In genomic region chr7:27688246-27688788, GRCm38 (mm10) we compare ENCODE assay signal across 7 mouse cellular contexts. TPM values are rescaled to one million over a fixed set of nuclear protein-coding genes. Genes with fewer than 3 reads are reported as not detected.
DNase-seq lines count a peak whose midpoint lies in the region; ATAC-seq and TF ChIP-seq lines count a peak whose summit lies in the region.

No protein-coding gene starts in this region.

- WGBS in forebrain, embryonic 10.5 days: 43% methylated on average over 14 of the region's 14 CpGs
- 35% methylated on average over 14 of the region's 14 CpGs for whole genome bisulfite sequencing in limb, embryonic 14.5 days
- 39% methylated on average over 14 of the region's 14 CpGs for WGBS in stomach, embryonic 15.5 days

- H3K27ac ChIP-seq in forebrain, embryonic 10.5 days: peak overlapping the region; percentile 90
- H3K27ac ChIP-seq in limb, embryonic 14.5 days (replicated peaks; ENCODE audit: low read depth, low read length): peak overlapping the region; percentile 77; the same call in 1 of the 2 replicates
- peak overlapping the region; percentile 81 for H3K27ac ChIP-seq in stomach, embryonic 15.5 days

- H3K9me3 ChIP-seq in megakaryocyte, embryonic 14.5 days: no peaks in the 10 kb centered on the region
- no peaks in the 10 kb centered on the region for H3K9me3 ChIP-seq in forebrain, embryonic 10.5 days
- no peaks in the 10 kb centered on the region for H3K9me3 ChIP-seq in limb, embryonic 14.5 days (ENCODE audit: control insufficient read depth, low read length)
- no peaks in the 10 kb centered on the region for H3K9me3 ChIP-seq in stomach, embryonic 15.5 days

- peaks cover 50% of the 10 kb centered on the region for H3K4me1 ChIP-seq in megakaryocyte, embryonic 14.5 days
- peaks cover 24% of the 10 kb centered on the region for H3K4me1 ChIP-seq in forebrain, embryonic 10.5 days
- H3K4me1 ChIP-seq in limb, embryonic 14.5 days (ENCODE audit: control insufficient read depth, insufficient read depth, low read length): peaks cover 8% of the 10 kb centered on the region
- H3K4me1 ChIP-seq in stomach, embryonic 15.5 days: peaks cover 4% of the 10 kb centered on the region; the same call in 1 of the 2 replicates

- H3K4me2 ChIP-seq in limb, embryonic 14.5 days (replicated peaks; ENCODE audit: low read depth, low read length, severe bottlenecking): peak overlapping the region; percentile 67
- peak overlapping the region; percentile 75 for H3K4me2 ChIP-seq in stomach, embryonic 15.5 days

- ATAC-seq in megakaryocyte, adult 5-6 weeks (ENCODE audit: poor library complexity, severe bottlenecking): no peak
- ATAC-seq in limb, embryonic 14.5 days (ENCODE audit: low FRiP score, low read depth): no peak
- no peak for ATAC-seq in stomach, embryonic 15.5 days (ENCODE audit: insufficient read depth, low FRiP score, low read depth)
- no peak for ATAC-seq in activated CD4-positive, CD25-positive, alpha-beta regulatory T cell, adult 4 months

- H3K27me3 ChIP-seq in megakaryocyte, embryonic 14.5 days (replicated peaks): no peaks in the 10 kb centered on the region
- H3K27me3 ChIP-seq in forebrain, embryonic 10.5 days (ENCODE audit: poor library complexity, severe bottlenecking): no peaks in the 10 kb centered on the region
- no peaks in the 10 kb centered on the region for H3K27me3 ChIP-seq in limb, embryonic 14.5 days (ENCODE audit: control insufficient read depth, insufficient read depth, low read length)
- H3K27me3 ChIP-seq in stomach, embryonic 15.5 days (replicated peaks): no peaks in the 10 kb centered on the region

- peak overlapping the region; percentile 95 for H3K4me3 ChIP-seq in megakaryocyte, embryonic 14.5 days (replicated peaks)
- H3K4me3 ChIP-seq in forebrain, embryonic 10.5 days: peak overlapping the region; percentile 62
- peak overlapping the region; percentile 45 for H3K4me3 ChIP-seq in limb, embryonic 14.5 days (replicated peaks; ENCODE audit: low read length)
- H3K4me3 ChIP-seq in stomach, embryonic 15.5 days (replicated peaks): peak overlapping the region; percentile 50

- no peak for DNase-seq in forebrain, embryonic 10.5 days (ENCODE audit: extremely low spot score, low spot score)
- no peak for DNase-seq in limb, embryonic 14.5 days (ENCODE audit: low spot score)
- no peak for DNase-seq in cerebellum, adult 11-12 months

- H3K9ac ChIP-seq in limb, embryonic 14.5 days (ENCODE audit: low read depth, low read length, severe bottlenecking): peak overlapping the region; percentile 54
- peak overlapping the region; percentile 48; the same call in 1 of the 2 replicates for H3K9ac ChIP-seq in stomach, embryonic 15.5 days

- TF ChIP-seq POLR2A in limb, embryonic 14.5 days (IDR thresholded peaks at IDR 0.05; ENCODE audit: borderline replicate concordance, extremely low read depth, insufficient read depth, insufficient read length): no peak

- H3K36me3 ChIP-seq in megakaryocyte, embryonic 14.5 days (replicated peaks; ENCODE audit: low read length): no peaks in the 10 kb centered on the region
- peaks cover 3% of the 10 kb centered on the region for H3K36me3 ChIP-seq in forebrain, embryonic 10.5 days (replicated peaks)
- H3K36me3 ChIP-seq in limb, embryonic 14.5 days (ENCODE audit: control insufficient read depth, insufficient read depth, low read length): no peaks in the 10 kb centered on the region
- no peaks in the 10 kb centered on the region for H3K36me3 ChIP-seq in stomach, embryonic 15.5 days

RNA-seq across cellular contexts. Expression of gene Zfp607b, which starts 0.8 kb away (rescaled TPM):
- 0.03 TPM in 1 of 2 replicates, not detected in the other for polyA plus RNA-seq in megakaryocyte, embryonic 14.5 days (2012; ENCODE audit: insufficient read depth, low replicate concordance)
- 0.46 and 1.4 TPM in 2 replicates for total RNA-seq in megakaryocyte, adult 5-6 weeks (2015)
- total RNA-seq in megakaryocyte, adult 5-6 weeks (2017): 0.41 and 1.6 TPM in 2 replicates
- polyA plus RNA-seq in forebrain, embryonic 10.5 days (2016; fragmentation: Nextera tagmentation; extraction: Ambion mirVana): 6.7 and 7.6 TPM in 2 replicates
- polyA plus RNA-seq in limb, embryonic 14.5 days (2012; rRNA removed): 1.9 and 3.2 TPM in 2 replicates
- 3.0 and 4.9 TPM in 2 replicates for polyA plus RNA-seq in limb, embryonic 14.5 days (2014; fragmentation: Nextera tagmentation; extraction: Ambion mirVana)
- polyA plus RNA-seq in stomach, embryonic 15.5 days (2015; fragmentation: Nextera tagmentation; extraction: Ambion mirVana): 2.9 and 4.2 TPM in 2 replicates
- 1 to 10 TPM; 2.1 TPM for polyA plus RNA-seq in activated CD4-positive, CD25-positive, alpha-beta regulatory T cell, adult 4 months (2017; shearing (Covaris generic))

RNA-seq across cellular contexts. Expression of gene Map3k10, which starts 13.9 kb away (rescaled TPM):
- polyA plus RNA-seq in megakaryocyte, embryonic 14.5 days (2012; ENCODE audit: insufficient read depth, low replicate concordance): 22.4 and 38.4 TPM in 2 replicates
- 1.7 and 2.4 TPM in 2 replicates for total RNA-seq in megakaryocyte, adult 5-6 weeks (2015)
- 2.3 and 4.3 TPM in 2 replicates for total RNA-seq in megakaryocyte, adult 5-6 weeks (2017)
- 7.9 and 8.3 TPM in 2 replicates for polyA plus RNA-seq in forebrain, embryonic 10.5 days (2016; fragmentation: Nextera tagmentation; extraction: Ambion mirVana)
- polyA plus RNA-seq in limb, embryonic 14.5 days (2012; rRNA removed): 34.4 and 42.9 TPM in 2 replicates
- 8.8 and 10.6 TPM in 2 replicates for polyA plus RNA-seq in limb, embryonic 14.5 days (2014; fragmentation: Nextera tagmentation; extraction: Ambion mirVana)
- 7.1 and 8.3 TPM in 2 replicates for polyA plus RNA-seq in stomach, embryonic 15.5 days (2015; fragmentation: Nextera tagmentation; extraction: Ambion mirVana)
- 1 to 10 TPM in 1 of 2 experiments, under 1 TPM in 1; 0.61 to 1.2 TPM for polyA plus RNA-seq in activated CD4-positive, CD25-positive, alpha-beta regulatory T cell, adult 4 months (2017; shearing (Covaris generic))

RNA-seq across cellular contexts. Expression of gene Ttc9b, which starts 34.6 kb away (rescaled TPM):
- polyA plus RNA-seq in megakaryocyte, embryonic 14.5 days (2012; ENCODE audit: insufficient read depth, low replicate concordance): not detected in 2 replicates
- total RNA-seq in megakaryocyte, adult 5-6 weeks (2015): not detected in 2 replicates
- total RNA-seq in megakaryocyte, adult 5-6 weeks (2017): not detected in 2 replicates
- 2.8 and 3.7 TPM in 2 replicates for polyA plus RNA-seq in forebrain, embryonic 10.5 days (2016; fragmentation: Nextera tagmentation; extraction: Ambion mirVana)
- 0.14 and 0.24 TPM in 2 replicates for polyA plus RNA-seq in limb, embryonic 14.5 days (2012; rRNA removed)
- 0.10 and 0.21 TPM in 2 replicates for polyA plus RNA-seq in limb, embryonic 14.5 days (2014; fragmentation: Nextera tagmentation; extraction: Ambion mirVana)
- polyA plus RNA-seq in stomach, embryonic 15.5 days (2015; fragmentation: Nextera tagmentation; extraction: Ambion mirVana): 1.6 and 1.8 TPM in 2 replicates
- polyA plus RNA-seq in activated CD4-positive, CD25-positive, alpha-beta regulatory T cell, adult 4 months (2017; shearing (Covaris generic)): not detected

RNA-seq across cellular contexts. Expression of gene Zfp60, which starts 42.9 kb away (rescaled TPM):
- polyA plus RNA-seq in megakaryocyte, embryonic 14.5 days (2012; ENCODE audit: insufficient read depth, low replicate concordance): not detected in 2 replicates
- total RNA-seq in megakaryocyte, adult 5-6 weeks (2015): 4.6 and 5.1 TPM in 2 replicates
- 3.3 and 4.3 TPM in 2 replicates for total RNA-seq in megakaryocyte, adult 5-6 weeks (2017)
- 70.8 and 76.5 TPM in 2 replicates for polyA plus RNA-seq in forebrain, embryonic 10.5 days (2016; fragmentation: Nextera tagmentation; extraction: Ambion mirVana)
- 10.0 and 11.6 TPM in 2 replicates for polyA plus RNA-seq in limb, embryonic 14.5 days (2012; rRNA removed)
- 32.6 and 36.5 TPM in 2 replicates for polyA plus RNA-seq in limb, embryonic 14.5 days (2014; fragmentation: Nextera tagmentation; extraction: Ambion mirVana)
- 27.1 and 30.8 TPM in 2 replicates for polyA plus RNA-seq in stomach, embryonic 15.5 days (2015; fragmentation: Nextera tagmentation; extraction: Ambion mirVana)
- 1 to 10 TPM; 7.0 to 8.0 TPM for polyA plus RNA-seq in activated CD4-positive, CD25-positive, alpha-beta regulatory T cell, adult 4 months (2017; shearing (Covaris generic))

Comparison
In these comparisons a context has a peak if more than half of its experiments do, and no peak if none do; other contexts are left out.
1. H3K4me3 ChIP-seq: peak in every context shown above with its lines; median percentile 95 in megakaryocyte, embryonic 14.5 days; 62 in forebrain, embryonic 10.5 days; 50 in stomach, embryonic 15.5 days; 45 in limb, embryonic 14.5 days.